Comparison of ENCODE assay signal across 9 mouse cellular contexts in the genomic region with DNA sequence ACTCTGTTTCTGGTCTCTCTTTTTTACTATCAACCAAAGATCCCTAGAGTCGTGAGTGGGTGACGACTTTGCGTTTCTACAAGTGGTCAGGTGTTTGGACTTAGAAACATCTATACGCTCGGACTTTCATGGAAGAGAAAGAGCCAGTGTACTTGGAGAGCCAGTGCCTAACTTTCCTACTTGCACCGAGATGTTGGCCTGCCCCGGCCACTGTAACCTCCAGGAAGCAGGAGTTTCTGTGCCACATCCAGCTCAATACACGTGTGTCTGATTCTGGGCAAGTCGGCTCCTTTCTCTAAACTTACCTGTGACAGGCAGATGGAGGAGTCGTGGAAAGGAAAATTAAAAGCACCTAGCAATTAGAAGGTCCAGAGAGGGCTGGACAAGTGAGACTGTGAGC. TPM values are rescaled to one million over a fixed set of nuclear protein-coding genes. Genes with fewer than 3 reads are reported as not detected.
DNase-seq lines count a peak whose midpoint lies in the region; ATAC-seq and TF ChIP-seq lines count a peak whose summit lies in the region.
"Had no signal": no experiment of that assay in that cellular context is flagged by ENCODE, and none has a peak within 500 bp of the region (broad histone marks: within the 10 kb centered on the region; RNA-seq: fewer than 3 reads in every experiment).

Gene Nol3, plus strand, starts transcription at position 301 of the 400 bp plus-strand sequence.

- no peaks in the 10 kb centered on the region; the same call in 1 of the 2 replicates for H3K4me1 ChIP-seq in kidney, adult 2 months (ENCODE audit: control insufficient read depth, insufficient read depth, low read length)
- peaks cover 8% of the 10 kb centered on the region for H3K4me1 ChIP-seq in embryonic facial prominence, embryonic 11.5 days (ENCODE audit: control insufficient read depth, insufficient read depth, low read length)
- peaks cover 21% of the 10 kb centered on the region for H3K4me1 ChIP-seq in heart, postnatal 0 days (ENCODE audit: control insufficient read depth, insufficient read depth)
- H3K4me1 ChIP-seq in liver, postnatal 0 days (ENCODE audit: insufficient read depth) = peaks cover 16% of the 10 kb centered on the region

- ATAC-seq in embryonic facial prominence, embryonic 11.5 days (replicated peaks; ENCODE audit: insufficient number of reproducible peaks, low FRiP score, low TSS enrichment, low read depth) = no peak
- ATAC-seq in heart, postnatal 0 days (ENCODE audit: insufficient read depth, low read depth) = no peak
- ATAC-seq in liver, postnatal 0 days = no peak

- no peak for DNase-seq in kidney, adult 2 months
- DNase-seq in kidney, postnatal 36 days = no peak
- DNase-seq in embryonic facial prominence, embryonic 11.5 days (ENCODE audit: low spot score) = no peak
- no peak for DNase-seq in heart, postnatal 0 days (ENCODE audit: low spot score)
- no peak for DNase-seq in liver, postnatal 0 days
- DNase-seq in urinary bladder, postnatal 10 days (ENCODE audit: low spot score) = no peak
- DNase-seq in right cerebral cortex, postnatal 10 days (ENCODE audit: low spot score in 2 of 2) = no peak
- DNase-seq in natural killer cell, adult 2 months (ENCODE audit: low spot score in 2 of 2) = no peak

- no peak within 1 kb of the TSS for H3K27ac ChIP-seq in kidney, adult 2 months (ENCODE audit: insufficient read depth, low read depth, low read length)
- H3K27ac ChIP-seq in embryonic facial prominence, embryonic 11.5 days (replicated peaks; ENCODE audit: low read depth, low read length) = no peak within 1 kb of the TSS
- H3K27ac ChIP-seq in heart, postnatal 0 days (ENCODE audit: low read depth) = no peak within 1 kb of the TSS
- H3K27ac ChIP-seq in liver, postnatal 0 days (ENCODE audit: low read depth) = no peak within 1 kb of the TSS

- TF ChIP-seq POLR2A in kidney, adult 2 months (IDR thresholded peaks at IDR 0.05; ENCODE audit: low read depth, low read length) = no peak

- H3K4me3 ChIP-seq in kidney, adult 2 months (ENCODE audit: insufficient read depth, low read depth, low read length) = peak within 1 kb of the TSS; percentile 20
- peak within 1 kb of the TSS; percentile 30 for H3K4me3 ChIP-seq in embryonic facial prominence, embryonic 11.5 days (ENCODE audit: low read depth, low read length)
- peak within 1 kb of the TSS; percentile 50 for H3K4me3 ChIP-seq in heart, postnatal 0 days (ENCODE audit: low read depth, low read length)
- peak within 1 kb of the TSS; percentile 36 for H3K4me3 ChIP-seq in liver, postnatal 0 days (ENCODE audit: low read depth, low read length)

- no peak for TF ChIP-seq CTCF in kidney, adult 2 months (conservative IDR thresholded peaks at IDR 0.05; ENCODE audit: insufficient read depth, insufficient read length, low read depth, low read length)
- no peak for TF ChIP-seq CTCF in heart, postnatal 0 days (IDR thresholded peaks at IDR 0.05; ENCODE audit: low read depth)
- no peak for TF ChIP-seq CTCF in liver, postnatal 0 days (IDR thresholded peaks at IDR 0.05; ENCODE audit: low read depth)

- H3K9me3 ChIP-seq in embryonic facial prominence, embryonic 11.5 days (replicated peaks; ENCODE audit: control insufficient read depth, low read length) = no peaks in the 10 kb centered on the region
- H3K9me3 ChIP-seq in heart, postnatal 0 days (replicated peaks; ENCODE audit: control insufficient read depth, low read length) = no peaks in the 10 kb centered on the region
- no peaks in the 10 kb centered on the region for H3K9me3 ChIP-seq in liver, postnatal 0 days (ENCODE audit: low read length)

- TF ChIP-seq EP300 in heart, postnatal 0 days (IDR thresholded peaks at IDR 0.05; ENCODE audit: low read depth) = no peak
- TF ChIP-seq EP300 in liver, postnatal 0 days (IDR thresholded peaks at IDR 0.05; ENCODE audit: low read depth) = no peak

- no peaks in the 10 kb centered on the region for H3K27me3 ChIP-seq in kidney, adult 2 months (replicated peaks; ENCODE audit: control insufficient read depth, insufficient read depth, low read length)
- peaks cover 82% of the 10 kb centered on the region for H3K27me3 ChIP-seq in embryonic facial prominence, embryonic 11.5 days (ENCODE audit: control insufficient read depth, insufficient read depth, low read length)
- H3K27me3 ChIP-seq in heart, postnatal 0 days (ENCODE audit: control insufficient read depth, insufficient read depth, low read length) = peaks cover 73% of the 10 kb centered on the region
- H3K27me3 ChIP-seq in liver, postnatal 0 days (ENCODE audit: insufficient read depth, low read length) = peaks cover 86% of the 10 kb centered on the region
- H3K27me3 ChIP-seq: CH12.LX had no signal

- no peaks in the 10 kb centered on the region for H3K36me3 ChIP-seq in kidney, adult 2 months (ENCODE audit: control insufficient read depth, insufficient read depth, low read length)
- H3K36me3 ChIP-seq in embryonic facial prominence, embryonic 11.5 days (replicated peaks; ENCODE audit: control insufficient read depth, insufficient read depth, low read depth, low read length) = no peaks in the 10 kb centered on the region
- no peaks in the 10 kb centered on the region for H3K36me3 ChIP-seq in heart, postnatal 0 days (replicated peaks; ENCODE audit: control insufficient read depth, insufficient read depth, low read length)
- no peaks in the 10 kb centered on the region for H3K36me3 ChIP-seq in liver, postnatal 0 days (replicated peaks; ENCODE audit: insufficient read depth, low read length)

- peak within 1 kb of the TSS; percentile 71 for H3K4me2 ChIP-seq in embryonic facial prominence, embryonic 11.5 days (ENCODE audit: low read depth, low read length)
- H3K4me2 ChIP-seq in heart, postnatal 0 days (ENCODE audit: low read depth, low read length) = peak within 1 kb of the TSS; percentile 80
- peak within 1 kb of the TSS; percentile 70 for H3K4me2 ChIP-seq in liver, postnatal 0 days (ENCODE audit: low read depth, low read length)

- H3K9ac ChIP-seq in embryonic facial prominence, embryonic 11.5 days (replicated peaks; ENCODE audit: low read length) = 0 out of 2 replicates have a peak within 1 kb of the TSS, but pooled peaks have one; percentile 30
- no peak within 1 kb of the TSS; the same call in 1 of the 2 replicates for H3K9ac ChIP-seq in heart, postnatal 0 days (replicated peaks; ENCODE audit: low read depth, low read length)
- H3K9ac ChIP-seq in liver, postnatal 0 days (replicated peaks) = peak within 1 kb of the TSS; percentile 30

- 8% methylated on average over 10 of the region's 10 CpGs for WGBS in kidney, adult 2 months
- 3% methylated on average over 10 of the region's 10 CpGs for WGBS in embryonic facial prominence, embryonic 11.5 days
- 5% methylated on average over 10 of the region's 10 CpGs for WGBS in heart, postnatal 0 days
- 9% methylated on average over 10 of the region's 10 CpGs for WGBS in liver, postnatal 0 days (ENCODE audit: insufficient replicate concordance)

RNA-seq across cellular contexts. Expression of gene Nol3, which starts in this region (rescaled TPM):
- polyA plus RNA-seq in kidney, adult 2 months (2012; rRNA removed) = 4.8 and 5.6 TPM in 2 replicates
- polyA plus RNA-seq in embryonic facial prominence, embryonic 11.5 days (2014; fragmentation: Nextera tagmentation; extraction: Ambion mirVana) = 0.84 and 1.2 TPM in 2 replicates
- 6.8 and 13.2 TPM in 2 replicates for total RNA-seq in heart, postnatal 0 days (2014; rRNA removed; ENCODE audit: low replicate concordance)
- 9.8 and 10.0 TPM in 2 replicates for polyA plus RNA-seq in heart, postnatal 0 days (2015; fragmentation: Nextera tagmentation; extraction: Ambion mirVana)
- 0.05 and 0.24 TPM in 2 replicates for polyA plus RNA-seq in liver, postnatal 0 days (2015; fragmentation: Nextera tagmentation; extraction: Ambion mirVana)
